Mouse (Mus musculus): ENCODE results near the gene Gm3336. TPM values are rescaled to one million over a fixed set of nuclear protein-coding genes. Genes with fewer than 3 reads are reported as not detected.

Gene Gm3336
- polyA plus RNA-seq, 1 experiment from 2014 or later: 2.0 TPM

DNA sequence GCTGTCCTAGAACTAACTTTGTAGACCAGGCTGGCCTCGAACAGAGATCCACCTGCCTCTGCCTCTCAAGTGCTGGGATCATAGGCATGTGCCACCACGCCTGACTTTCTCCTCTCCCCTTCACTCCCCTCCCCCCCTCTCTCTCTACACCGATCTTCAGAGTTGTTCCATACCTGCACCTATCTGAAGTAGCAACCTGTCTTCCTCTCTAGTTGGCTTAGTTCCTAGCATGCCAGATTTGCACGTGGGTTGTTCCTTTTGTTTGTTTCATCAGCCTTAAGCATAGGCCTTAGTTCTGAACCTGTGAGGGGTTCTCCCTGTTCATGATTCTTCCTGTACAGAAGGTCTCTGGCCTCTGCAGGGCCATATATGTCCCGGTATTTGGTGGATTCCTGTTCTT, 19.4 kb downstream of the Gm3336 start:
- Histone ChIP-seq H3K27me3 (ENCODE audit: control insufficient read depth, insufficient read depth, low read length) (peaks cover 6% of the 10 kb centered on the region; the same call in 1 of the 2 replicates), H3K4me1 (ENCODE audit: control insufficient read depth, insufficient read depth, low read length) (no peaks in the 10 kb centered on the region), H3K4me2 (ENCODE audit: low read depth, low read length) (no peak overlapping the region), H3K27ac (ENCODE audit: low read length) (no peak overlapping the region), H3K9me3 (replicated peaks; ENCODE audit: control insufficient read depth, low read length) (no peaks in the 10 kb centered on the region), H3K36me3 (ENCODE audit: control insufficient read depth, insufficient read depth, low read length) (no peaks in the 10 kb centered on the region), H3K9ac (ENCODE audit: low read length) (no peak overlapping the region), H3K4me3 (replicated peaks; ENCODE audit: low read length) (no peak overlapping the region)
- WGBS: 61% methylated on average over 5 of the region's 5 CpGs
- no peak for ATAC-seq (ENCODE audit: insufficient read depth, low FRiP score)

DNA sequence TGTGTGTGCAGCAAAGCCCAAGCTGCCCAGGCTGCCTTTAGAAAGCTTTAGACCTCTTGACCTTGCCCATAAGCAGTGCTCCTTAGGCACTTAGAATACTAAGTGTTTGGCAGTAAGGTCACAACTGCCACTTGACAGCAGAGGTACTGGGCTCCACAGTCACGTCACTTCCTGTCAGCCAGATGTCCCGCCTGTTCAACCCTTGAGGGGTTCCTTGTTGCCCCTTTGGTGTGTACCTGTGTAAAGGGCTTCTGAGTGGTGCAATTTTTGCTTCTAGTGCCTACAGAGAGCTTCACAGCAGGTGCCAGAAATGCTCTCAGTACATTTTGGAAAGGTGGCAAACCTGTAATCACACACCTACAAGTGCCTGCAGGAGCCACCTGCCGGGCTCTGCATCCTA, 19.9 kb downstream of the Gm3336 start:
- Histone ChIP-seq H3K27ac (ENCODE audit: low read length) (no peak overlapping the region), H3K9me3 (replicated peaks; ENCODE audit: control insufficient read depth, low read length) (no peaks in the 10 kb centered on the region), H3K27me3 (ENCODE audit: control insufficient read depth, insufficient read depth, low read length) (peaks cover 11% of the 10 kb centered on the region), H3K36me3 (ENCODE audit: control insufficient read depth, insufficient read depth, low read length) (no peaks in the 10 kb centered on the region), H3K4me1 (ENCODE audit: control insufficient read depth, insufficient read depth, low read length) (peaks cover under 1% of the 10 kb centered on the region), H3K9ac (ENCODE audit: low read length) (no peak overlapping the region), H3K4me2 (ENCODE audit: low read depth, low read length) (no peak overlapping the region), H3K4me3 (replicated peaks; ENCODE audit: low read length) (no peak overlapping the region)
- 58% methylated on average over 3 of the region's 3 CpGs for WGBS
- no peak for ATAC-seq (ENCODE audit: insufficient read depth, low FRiP score)

DNA sequence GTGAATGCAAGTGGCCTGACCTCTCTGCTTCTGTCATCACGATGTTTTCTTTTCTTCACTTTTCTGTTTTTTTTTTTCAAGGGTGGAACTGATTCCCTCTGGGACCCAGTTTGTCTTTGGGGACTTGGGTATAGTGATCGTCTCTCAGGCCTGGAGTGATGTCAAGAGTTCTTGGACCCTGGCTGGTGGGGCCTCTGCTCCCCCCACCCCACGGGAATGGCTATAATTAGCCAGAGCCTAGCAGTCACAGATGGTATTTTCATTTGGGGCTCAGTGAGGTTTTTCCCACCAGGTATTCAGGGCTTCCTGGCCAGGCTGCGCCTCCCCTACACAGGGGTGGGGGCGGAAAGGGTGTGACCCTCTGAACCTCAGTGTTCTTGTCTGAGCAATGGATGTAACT, 23.3 kb downstream of the Gm3336 start:
- Histone ChIP-seq H3K9ac (ENCODE audit: low read length) (no peak overlapping the region), H3K4me3 (replicated peaks; ENCODE audit: low read length) (no peak overlapping the region), H3K9me3 (replicated peaks; ENCODE audit: control insufficient read depth, low read length) (no peaks in the 10 kb centered on the region), H3K27me3 (ENCODE audit: control insufficient read depth, insufficient read depth, low read length) (peaks cover 39% of the 10 kb centered on the region), H3K4me2 (ENCODE audit: low read depth, low read length) (no peak overlapping the region), H3K4me1 (ENCODE audit: control insufficient read depth, insufficient read depth, low read length) (peaks cover 10% of the 10 kb centered on the region), H3K36me3 (ENCODE audit: control insufficient read depth, insufficient read depth, low read length) (no peaks in the 10 kb centered on the region), H3K27ac (ENCODE audit: low read length) (no peak overlapping the region)
- no peak for ATAC-seq (ENCODE audit: insufficient read depth, low FRiP score)
- 47% methylated on average over 5 of the region's 5 CpGs for WGBS

- no peak for ATAC-seq (ENCODE audit: insufficient read depth, low FRiP score)
- H3K36me3 ChIP-seq (ENCODE audit: control insufficient read depth, insufficient read depth, low read length): no peaks in the 10 kb centered on the region
- H3K9ac ChIP-seq (ENCODE audit: low read length): no peak overlapping the region
- peaks cover 39% of the 10 kb centered on the region for H3K27me3 ChIP-seq (ENCODE audit: control insufficient read depth, insufficient read depth, low read length)
- H3K27ac ChIP-seq (ENCODE audit: low read length): no peak overlapping the region
- H3K4me3 ChIP-seq (replicated peaks; ENCODE audit: low read length): no peak overlapping the region
- no peaks in the 10 kb centered on the region for H3K9me3 ChIP-seq (replicated peaks; ENCODE audit: control insufficient read depth, low read length)
- whole genome bisulfite sequencing: 43% methylated on average over 11 of the region's 11 CpGs
- H3K4me2 ChIP-seq (ENCODE audit: low read depth, low read length): no peak overlapping the region
- H3K4me1 ChIP-seq (ENCODE audit: control insufficient read depth, insufficient read depth, low read length): peaks cover 10% of the 10 kb centered on the region
Measured at GRCm38 (mm10) chr8:70742176-70742575, 23.8 kb downstream of the Gm3336 start.

- Histone ChIP-seq H3K27me3 (ENCODE audit: control insufficient read depth, insufficient read depth, low read length) (peaks cover 39% of the 10 kb centered on the region), H3K36me3 (ENCODE audit: control insufficient read depth, insufficient read depth, low read length) (no peaks in the 10 kb centered on the region), H3K9me3 (replicated peaks; ENCODE audit: control insufficient read depth, low read length) (no peaks in the 10 kb centered on the region), H3K27ac (ENCODE audit: low read length) (no peak overlapping the region), H3K4me3 (replicated peaks; ENCODE audit: low read length) (peak overlapping the region; percentile 11; the same call in 1 of the 2 replicates), H3K9ac (ENCODE audit: low read length) (no peak overlapping the region), H3K4me2 (ENCODE audit: low read depth, low read length) (peak overlapping the region; percentile 56; the same call in 1 of the 2 replicates), H3K4me1 (ENCODE audit: control insufficient read depth, insufficient read depth, low read length) (peaks cover 10% of the 10 kb centered on the region)
- WGBS: 5% methylated on average over 38 of the region's 38 CpGs
- no peak for ATAC-seq (ENCODE audit: insufficient read depth, low FRiP score)
Measured at GRCm38 (mm10) chr8:70742981-70743655, 24.8 kb downstream of the Gm3336 start.

- Histone ChIP-seq H3K4me2 (ENCODE audit: low read depth, low read length) (peak overlapping the region; percentile 56), H3K27ac (ENCODE audit: low read length) (no peak overlapping the region), H3K27me3 (ENCODE audit: control insufficient read depth, insufficient read depth, low read length) (peaks cover 42% of the 10 kb centered on the region), H3K36me3 (ENCODE audit: control insufficient read depth, insufficient read depth, low read length) (no peaks in the 10 kb centered on the region), H3K4me3 (replicated peaks; ENCODE audit: low read length) (peak overlapping the region; percentile 30), H3K9ac (ENCODE audit: low read length) (peak overlapping the region; percentile 54), H3K9me3 (replicated peaks; ENCODE audit: control insufficient read depth, low read length) (no peaks in the 10 kb centered on the region), H3K4me1 (ENCODE audit: control insufficient read depth, insufficient read depth, low read length) (peaks cover 10% of the 10 kb centered on the region)
- WGBS: 5% methylated on average over 48 of the region's 48 CpGs
- no peak for ATAC-seq (ENCODE audit: insufficient read depth, low FRiP score)
Measured at GRCm38 (mm10) chr8:70743656-70744590, 25.6 kb downstream of the Gm3336 start.

GRCm38 (mm10) chr8:70744806-70745205, 26.5 kb downstream of the Gm3336 start:
- no peak for ATAC-seq (ENCODE audit: insufficient read depth, low FRiP score)
- H3K4me2 ChIP-seq (ENCODE audit: low read depth, low read length): no peak overlapping the region; the same call in 1 of the 2 replicates
- no peaks in the 10 kb centered on the region for H3K36me3 ChIP-seq (ENCODE audit: control insufficient read depth, insufficient read depth, low read length)
- H3K4me3 ChIP-seq (replicated peaks; ENCODE audit: low read length): no peak overlapping the region
- no peak overlapping the region for H3K9ac ChIP-seq (ENCODE audit: low read length)
- H3K27me3 ChIP-seq (ENCODE audit: control insufficient read depth, insufficient read depth, low read length): peaks cover 43% of the 10 kb centered on the region
- H3K9me3 ChIP-seq (replicated peaks; ENCODE audit: control insufficient read depth, low read length): no peaks in the 10 kb centered on the region
- WGBS: 48% methylated on average over 11 of the region's 11 CpGs
- H3K4me1 ChIP-seq (ENCODE audit: control insufficient read depth, insufficient read depth, low read length): peaks cover 10% of the 10 kb centered on the region
- no peak overlapping the region for H3K27ac ChIP-seq (ENCODE audit: low read length)

DNA sequence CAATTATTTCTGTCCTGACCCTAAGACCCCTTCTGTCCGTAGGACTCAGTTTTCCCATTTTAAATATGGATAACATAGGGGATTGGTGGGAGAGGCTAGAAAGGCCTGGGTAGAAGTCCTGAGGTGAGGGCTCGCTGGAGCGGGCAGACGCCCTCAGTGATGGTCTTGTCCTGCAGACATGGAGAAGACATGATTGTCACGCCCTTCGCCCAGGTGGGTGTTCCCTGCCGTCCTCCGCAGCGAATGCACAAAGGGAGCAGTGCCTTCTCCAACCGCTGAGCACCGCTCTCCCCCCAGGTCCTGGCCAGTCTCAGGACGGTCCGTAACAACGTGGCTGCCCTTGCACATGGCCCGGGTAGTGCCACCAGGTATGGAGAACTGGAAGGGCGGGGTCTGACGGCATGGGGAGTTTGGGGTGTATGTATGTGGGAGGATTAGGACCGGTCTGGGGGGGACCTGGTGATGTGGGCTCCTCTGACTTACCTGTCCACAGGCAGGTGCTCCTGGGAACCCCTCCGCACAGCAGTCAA, 27.4 kb downstream of the Gm3336 start:
- H3K27me3 ChIP-seq (ENCODE audit: control insufficient read depth, insufficient read depth, low read length): peaks cover 43% of the 10 kb centered on the region

GRCm38 (mm10) chr8:70746676-70747075, 28.3 kb downstream of the Gm3336 start:
- no peak overlapping the region for H3K27ac ChIP-seq (ENCODE audit: low read length)
- no peak for ATAC-seq (ENCODE audit: insufficient read depth, low FRiP score)
- WGBS: 45% methylated on average over 9 of the region's 9 CpGs
- H3K9ac ChIP-seq (ENCODE audit: low read length): no peak overlapping the region
- no peak overlapping the region for H3K4me2 ChIP-seq (ENCODE audit: low read depth, low read length)
- H3K4me1 ChIP-seq (ENCODE audit: control insufficient read depth, insufficient read depth, low read length): peaks cover 10% of the 10 kb centered on the region
- no peak overlapping the region for H3K4me3 ChIP-seq (replicated peaks; ENCODE audit: low read length)
- no peaks in the 10 kb centered on the region for H3K9me3 ChIP-seq (replicated peaks; ENCODE audit: control insufficient read depth, low read length)
- no peaks in the 10 kb centered on the region for H3K36me3 ChIP-seq (ENCODE audit: control insufficient read depth, insufficient read depth, low read length)
- H3K27me3 ChIP-seq (ENCODE audit: control insufficient read depth, insufficient read depth, low read length): peaks cover 43% of the 10 kb centered on the region

More for the DNA sequence above, 27.4 kb downstream of the Gm3336 start:
- Histone ChIP-seq H3K36me3 (ENCODE audit: control insufficient read depth, insufficient read depth, low read length) (no peaks in the 10 kb centered on the region), H3K4me3 (replicated peaks; ENCODE audit: low read length) (no peak overlapping the region), H3K27ac (ENCODE audit: low read length) (no peak overlapping the region), H3K4me2 (ENCODE audit: low read depth, low read length) (no peak overlapping the region), H3K4me1 (ENCODE audit: control insufficient read depth, insufficient read depth, low read length) (peaks cover 10% of the 10 kb centered on the region), H3K9me3 (replicated peaks; ENCODE audit: control insufficient read depth, low read length) (no peaks in the 10 kb centered on the region), H3K9ac (ENCODE audit: low read length) (no peak overlapping the region)
- no peak for ATAC-seq (ENCODE audit: insufficient read depth, low FRiP score)
- WGBS: 52% methylated on average over 19 of the region's 19 CpGs

Measured in stomach, embryonic 16.5 days (tissue).